Mouse (Mus musculus): ENCODE data around the gene Armh3. TPM values are rescaled to one million over a fixed set of nuclear protein-coding genes. Genes with fewer than 3 reads are reported as not detected.

The Armh3 gene
- polyA plus RNA-seq, 2 experiments, result 13.6 to 13.7 TPM

DNA sequence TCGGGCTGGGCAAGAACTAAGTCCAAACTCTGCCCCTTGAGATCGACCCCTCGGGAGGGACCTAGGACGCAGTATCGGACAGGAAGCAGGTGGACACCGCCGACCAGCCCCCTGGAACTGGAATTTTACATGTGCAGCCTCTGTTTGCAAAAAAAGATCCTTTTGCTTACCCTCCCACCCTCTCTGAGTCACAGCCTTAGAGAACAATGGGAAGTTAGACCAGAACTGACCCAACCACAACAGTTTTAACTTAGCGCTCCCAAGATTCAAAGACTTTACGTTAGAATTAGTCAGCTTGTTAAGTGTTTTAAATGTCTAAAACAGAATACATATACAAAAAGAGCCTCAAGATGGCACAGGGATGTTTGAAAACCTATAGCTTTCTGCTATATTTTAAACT lies 51.7 kb downstream of the Armh3 start:
- Histone ChIP-seq H3K4me3 (replicated peaks; ENCODE audit: low read length) (no peak overlapping the region), H3K4me2 (replicated peaks; ENCODE audit: low read depth, low read length, severe bottlenecking) (no peak overlapping the region), H3K4me1 (ENCODE audit: control insufficient read depth, insufficient read depth, low read length) (0 out of 2 replicates have a peak, but pooled peaks cover 4% of the 10 kb centered on the region), H3K27me3 (ENCODE audit: control insufficient read depth, insufficient read depth, low read length) (no peaks in the 10 kb centered on the region), H3K9me3 (ENCODE audit: control insufficient read depth, low read length) (no peaks in the 10 kb centered on the region), H3K36me3 (ENCODE audit: control insufficient read depth, insufficient read depth, low read length) (peaks cover 48% of the 10 kb centered on the region), H3K9ac (ENCODE audit: low read depth, low read length, severe bottlenecking) (no peak overlapping the region), H3K27ac (replicated peaks; ENCODE audit: low read depth, low read length) (no peak overlapping the region)
- DNase-seq (ENCODE audit: low spot score) (no peak), ATAC-seq (ENCODE audit: low FRiP score, low read depth) (no peak)
- no peak for TF ChIP-seq POLR2A (IDR thresholded peaks at IDR 0.05; ENCODE audit: borderline replicate concordance, extremely low read depth, insufficient read depth, insufficient read length)
- WGBS, result 92% methylated on average over 9 of the region's 9 CpGs

DNA sequence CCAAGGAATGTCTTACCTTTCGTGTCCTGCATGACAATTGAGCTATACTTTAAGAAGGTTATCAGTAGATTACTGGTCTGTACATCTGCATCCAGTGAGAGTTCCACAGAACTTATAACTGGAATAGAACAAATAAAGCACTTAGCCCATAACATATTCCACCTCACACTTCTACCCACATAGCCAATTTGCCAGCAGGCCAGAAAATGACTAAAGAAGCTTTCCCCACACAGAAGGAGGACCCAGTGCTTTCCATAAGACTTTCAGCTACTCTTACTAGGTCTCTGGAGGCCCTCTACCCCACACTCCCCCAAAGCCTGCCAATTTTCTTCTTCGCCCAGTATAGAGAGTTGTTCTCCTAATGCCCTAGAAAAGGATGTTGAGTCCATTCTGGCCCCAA lies 52.3 kb downstream of the Armh3 start:
- Histone ChIP-seq H3K4me3 (replicated peaks; ENCODE audit: low read length) (no peak overlapping the region), H3K9ac (ENCODE audit: low read depth, low read length, severe bottlenecking) (no peak overlapping the region), H3K9me3 (ENCODE audit: control insufficient read depth, low read length) (no peaks in the 10 kb centered on the region), H3K36me3 (ENCODE audit: control insufficient read depth, insufficient read depth, low read length) (peaks cover 50% of the 10 kb centered on the region), H3K4me1 (ENCODE audit: control insufficient read depth, insufficient read depth, low read length) (0 out of 2 replicates have a peak, but pooled peaks cover 4% of the 10 kb centered on the region), H3K27ac (replicated peaks; ENCODE audit: low read depth, low read length) (no peak overlapping the region), H3K4me2 (replicated peaks; ENCODE audit: low read depth, low read length, severe bottlenecking) (no peak overlapping the region), H3K27me3 (ENCODE audit: control insufficient read depth, insufficient read depth, low read length) (no peaks in the 10 kb centered on the region)
- WGBS, result 92% methylated on average over 2 of the region's 2 CpGs
- DNase-seq (ENCODE audit: low spot score) (no peak), ATAC-seq (ENCODE audit: low FRiP score, low read depth) (no peak)
- no peak for TF ChIP-seq POLR2A (IDR thresholded peaks at IDR 0.05; ENCODE audit: borderline replicate concordance, extremely low read depth, insufficient read depth, insufficient read length)

DNA sequence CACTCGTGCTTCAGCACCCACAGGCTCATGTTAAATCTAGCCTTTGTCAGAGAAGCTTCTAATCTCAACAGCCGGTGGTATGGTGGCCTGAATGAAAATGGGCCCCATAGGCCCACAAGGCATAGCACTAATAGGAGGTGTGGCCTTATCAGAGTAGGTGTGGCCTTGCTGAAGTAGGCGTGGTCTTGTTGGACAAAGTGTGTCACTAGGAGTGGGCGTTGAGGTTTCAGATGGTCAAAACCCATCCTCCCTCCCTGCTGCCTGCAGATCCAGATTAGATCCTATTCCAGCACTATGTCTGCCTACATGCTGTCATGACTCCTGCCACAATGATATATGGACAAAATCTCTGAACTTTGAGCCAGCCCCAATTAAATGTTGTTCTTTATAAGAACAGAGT lies 54.5 kb downstream of the Armh3 start:
- Histone ChIP-seq H3K9ac (ENCODE audit: low read depth, low read length, severe bottlenecking) (no peak overlapping the region), H3K27me3 (ENCODE audit: control insufficient read depth, insufficient read depth, low read length) (no peaks in the 10 kb centered on the region), H3K4me1 (ENCODE audit: control insufficient read depth, insufficient read depth, low read length) (0 out of 2 replicates have a peak, but pooled peaks cover 4% of the 10 kb centered on the region), H3K4me3 (replicated peaks; ENCODE audit: low read length) (no peak overlapping the region), H3K36me3 (ENCODE audit: control insufficient read depth, insufficient read depth, low read length) (peaks cover 38% of the 10 kb centered on the region), H3K9me3 (ENCODE audit: control insufficient read depth, low read length) (no peaks in the 10 kb centered on the region), H3K27ac (replicated peaks; ENCODE audit: low read depth, low read length) (no peak overlapping the region), H3K4me2 (replicated peaks; ENCODE audit: low read depth, low read length, severe bottlenecking) (no peak overlapping the region)
- 79% methylated on average over 4 of the region's 4 CpGs for WGBS
- DNase-seq (ENCODE audit: low spot score) (no peak), ATAC-seq (ENCODE audit: low FRiP score, low read depth) (no peak)
- TF ChIP-seq POLR2A (IDR thresholded peaks at IDR 0.05; ENCODE audit: borderline replicate concordance, extremely low read depth, insufficient read depth, insufficient read length), result no peak

DNA sequence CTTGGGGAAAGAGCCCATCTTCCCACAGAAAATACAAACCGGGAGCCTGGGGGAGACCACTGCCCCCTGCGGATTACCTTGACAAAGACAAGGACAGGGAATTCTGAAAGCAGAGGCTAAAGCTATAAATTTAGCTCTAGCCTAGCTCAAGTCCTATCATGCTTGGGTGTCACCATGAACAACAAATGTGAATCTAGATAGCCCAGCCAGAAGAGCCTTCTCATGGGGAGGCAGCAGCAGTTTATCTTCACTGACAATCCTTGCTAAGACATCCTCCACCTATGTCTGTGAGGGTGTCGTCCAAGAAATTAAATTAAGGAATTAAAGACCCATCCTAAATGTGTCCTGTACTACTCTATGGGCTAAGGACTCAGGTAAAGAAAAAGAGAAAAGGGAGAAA lies 60.2 kb downstream of the Armh3 start:
- H3K36me3 ChIP-seq (ENCODE audit: control insufficient read depth, insufficient read depth, low read length), result peaks cover 33% of the 10 kb centered on the region
- H3K4me1 ChIP-seq (ENCODE audit: control insufficient read depth, insufficient read depth, low read length), result 0 out of 2 replicates have a peak, but pooled peaks cover 3% of the 10 kb centered on the region
- H3K27ac ChIP-seq (replicated peaks; ENCODE audit: low read depth, low read length), result no peak overlapping the region
- no peak overlapping the region for H3K4me2 ChIP-seq (replicated peaks; ENCODE audit: low read depth, low read length, severe bottlenecking)
- no peak overlapping the region for H3K9ac ChIP-seq (ENCODE audit: low read depth, low read length, severe bottlenecking)
- no peak for TF ChIP-seq POLR2A (IDR thresholded peaks at IDR 0.05; ENCODE audit: borderline replicate concordance, extremely low read depth, insufficient read depth, insufficient read length)
- DNase-seq (ENCODE audit: low spot score), result no peak
- no peak overlapping the region for H3K4me3 ChIP-seq (replicated peaks; ENCODE audit: low read length)
- 38% methylated on average over 3 of the region's 3 CpGs for WGBS
- H3K27me3 ChIP-seq (ENCODE audit: control insufficient read depth, insufficient read depth, low read length), result no peaks in the 10 kb centered on the region
- ATAC-seq (ENCODE audit: low FRiP score, low read depth), result no peak
- H3K9me3 ChIP-seq (ENCODE audit: control insufficient read depth, low read length), result no peaks in the 10 kb centered on the region

DNA sequence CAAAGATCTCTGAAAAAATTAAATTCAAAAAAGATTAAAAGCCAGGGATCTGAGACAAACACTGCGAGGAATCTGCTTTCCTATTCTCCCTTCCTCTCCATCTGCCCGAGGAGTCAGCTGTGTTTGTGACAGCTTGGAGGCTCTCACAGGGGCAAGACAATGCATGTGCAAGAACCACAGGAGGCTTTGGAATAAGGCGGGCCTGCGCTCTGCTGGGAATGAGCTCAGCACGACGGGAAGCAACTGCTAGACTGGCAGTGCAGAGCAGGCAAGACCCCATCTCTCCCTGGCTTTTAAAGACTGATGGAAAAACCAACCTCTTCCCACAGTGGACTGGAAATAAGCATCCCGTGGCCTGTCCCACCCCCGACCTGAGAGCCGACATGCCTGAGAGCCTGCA lies 60.8 kb downstream of the Armh3 start:
- H3K4me3 ChIP-seq (replicated peaks; ENCODE audit: low read length), result no peak overlapping the region
- H3K36me3 ChIP-seq (ENCODE audit: control insufficient read depth, insufficient read depth, low read length), result peaks cover 32% of the 10 kb centered on the region
- no peak overlapping the region for H3K27ac ChIP-seq (replicated peaks; ENCODE audit: low read depth, low read length)
- ATAC-seq (ENCODE audit: low FRiP score, low read depth), result no peak
- H3K27me3 ChIP-seq (ENCODE audit: control insufficient read depth, insufficient read depth, low read length), result no peaks in the 10 kb centered on the region
- no peak overlapping the region for H3K4me2 ChIP-seq (replicated peaks; ENCODE audit: low read depth, low read length, severe bottlenecking)
- no peak for TF ChIP-seq POLR2A (IDR thresholded peaks at IDR 0.05; ENCODE audit: borderline replicate concordance, extremely low read depth, insufficient read depth, insufficient read length)
- 41% methylated on average over 9 of the region's 9 CpGs for WGBS
- no peaks in the 10 kb centered on the region for H3K9me3 ChIP-seq (ENCODE audit: control insufficient read depth, low read length)
- no peak for DNase-seq (ENCODE audit: low spot score)
- no peaks in the 10 kb centered on the region for H3K4me1 ChIP-seq (ENCODE audit: control insufficient read depth, insufficient read depth, low read length)
- H3K9ac ChIP-seq (ENCODE audit: low read depth, low read length, severe bottlenecking), result no peak overlapping the region

DNA sequence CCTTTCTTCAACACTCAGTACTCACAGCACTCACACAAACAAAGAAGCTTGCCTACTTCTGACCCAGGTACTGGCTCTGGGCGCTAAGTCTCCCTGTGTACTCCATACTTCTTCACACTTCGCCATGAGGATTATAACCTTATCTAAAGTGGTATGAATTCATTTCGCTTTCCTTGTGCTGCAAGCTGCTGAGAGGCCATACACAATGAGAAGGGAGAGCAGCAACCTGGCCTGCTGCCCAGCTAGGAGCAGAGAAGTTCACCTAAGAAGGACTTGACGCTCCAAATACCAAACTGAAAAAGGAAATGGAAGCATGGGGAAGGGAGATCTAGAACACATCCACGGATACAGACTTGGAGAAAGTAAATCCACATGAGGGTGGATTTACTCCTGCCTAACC lies 71.1 kb downstream of the Armh3 start:
- H3K4me3 ChIP-seq (replicated peaks; ENCODE audit: low read length), result no peak overlapping the region
- WGBS, result 89% methylated on average over 5 of the region's 5 CpGs
- H3K36me3 ChIP-seq (ENCODE audit: control insufficient read depth, insufficient read depth, low read length), result peaks cover 55% of the 10 kb centered on the region
- TF ChIP-seq POLR2A (IDR thresholded peaks at IDR 0.05; ENCODE audit: borderline replicate concordance, extremely low read depth, insufficient read depth, insufficient read length), result no peak
- no peaks in the 10 kb centered on the region for H3K9me3 ChIP-seq (ENCODE audit: control insufficient read depth, low read length)
- no peaks in the 10 kb centered on the region for H3K27me3 ChIP-seq (ENCODE audit: control insufficient read depth, insufficient read depth, low read length)
- no peak for ATAC-seq (ENCODE audit: low FRiP score, low read depth)
- H3K9ac ChIP-seq (ENCODE audit: low read depth, low read length, severe bottlenecking), result no peak overlapping the region
- DNase-seq (ENCODE audit: low spot score), result no peak
- H3K27ac ChIP-seq (replicated peaks; ENCODE audit: low read depth, low read length), result no peak overlapping the region
- no peak overlapping the region for H3K4me2 ChIP-seq (replicated peaks; ENCODE audit: low read depth, low read length, severe bottlenecking)
- no peaks in the 10 kb centered on the region for H3K4me1 ChIP-seq (ENCODE audit: control insufficient read depth, insufficient read depth, low read length)
